Mouse (Mus musculus) liver, adult (tissue): ENCODE data around the gene Smim24.

Experiments
- GATA4 ChIP-seq: IDR thresholded peaks from 2 replicates; pipeline ENCODE4 v1.6.1; 2014; ENCODE audit warnings: mild to moderate bottlenecking, low read length; ENCODE audit not compliant: insufficient replicate concordance

Smim24 gene

DNA sequence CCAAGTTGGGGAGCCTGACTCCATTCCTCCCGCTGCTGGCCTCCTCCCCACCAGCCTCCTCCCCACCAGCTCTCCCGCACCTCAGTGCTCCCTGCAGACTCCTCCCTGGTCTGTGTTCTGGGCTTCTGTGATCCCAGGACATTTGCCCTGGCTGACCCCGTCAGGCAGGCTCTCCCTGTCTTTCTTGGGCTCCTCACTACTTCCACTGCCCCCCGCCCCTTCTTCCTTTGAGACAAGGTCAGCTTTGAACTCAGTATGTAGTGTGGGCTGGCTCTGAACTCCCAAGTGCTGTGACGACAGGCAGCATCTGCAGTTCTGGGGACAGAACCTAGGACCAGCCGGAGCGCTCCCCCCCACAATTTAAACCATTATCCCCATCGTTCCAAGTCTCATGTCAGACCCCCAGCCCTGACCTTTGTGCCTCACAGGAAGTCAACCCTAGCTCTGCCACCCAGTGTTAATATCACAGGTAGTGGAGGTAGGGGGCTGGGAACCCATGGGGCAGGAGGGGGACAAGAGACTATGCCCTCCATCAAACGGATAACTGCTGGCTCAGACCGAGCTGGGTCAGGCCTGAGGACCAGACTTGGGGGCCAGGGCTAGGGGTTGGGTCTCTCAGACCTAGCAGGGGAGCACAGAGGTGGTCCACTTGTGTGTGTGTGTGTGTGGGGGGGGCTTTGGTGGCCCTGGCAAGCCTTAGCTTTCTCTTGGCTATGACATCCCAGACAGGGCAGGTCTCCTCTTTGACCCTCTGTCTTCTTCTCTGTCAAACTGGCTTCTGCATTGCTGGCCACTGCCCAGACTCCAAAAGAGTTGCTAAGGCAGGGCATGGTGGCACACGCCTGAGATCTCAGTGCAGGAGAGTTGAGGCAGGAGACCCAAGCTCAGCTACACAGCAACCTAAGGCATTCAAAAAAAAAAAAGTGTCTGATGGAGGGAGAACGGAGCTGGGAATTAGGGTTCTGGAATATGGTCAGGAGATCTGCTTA is 24.7 kb downstream of the Smim24 start:
- no peak for TF ChIP-seq GATA4

DNA sequence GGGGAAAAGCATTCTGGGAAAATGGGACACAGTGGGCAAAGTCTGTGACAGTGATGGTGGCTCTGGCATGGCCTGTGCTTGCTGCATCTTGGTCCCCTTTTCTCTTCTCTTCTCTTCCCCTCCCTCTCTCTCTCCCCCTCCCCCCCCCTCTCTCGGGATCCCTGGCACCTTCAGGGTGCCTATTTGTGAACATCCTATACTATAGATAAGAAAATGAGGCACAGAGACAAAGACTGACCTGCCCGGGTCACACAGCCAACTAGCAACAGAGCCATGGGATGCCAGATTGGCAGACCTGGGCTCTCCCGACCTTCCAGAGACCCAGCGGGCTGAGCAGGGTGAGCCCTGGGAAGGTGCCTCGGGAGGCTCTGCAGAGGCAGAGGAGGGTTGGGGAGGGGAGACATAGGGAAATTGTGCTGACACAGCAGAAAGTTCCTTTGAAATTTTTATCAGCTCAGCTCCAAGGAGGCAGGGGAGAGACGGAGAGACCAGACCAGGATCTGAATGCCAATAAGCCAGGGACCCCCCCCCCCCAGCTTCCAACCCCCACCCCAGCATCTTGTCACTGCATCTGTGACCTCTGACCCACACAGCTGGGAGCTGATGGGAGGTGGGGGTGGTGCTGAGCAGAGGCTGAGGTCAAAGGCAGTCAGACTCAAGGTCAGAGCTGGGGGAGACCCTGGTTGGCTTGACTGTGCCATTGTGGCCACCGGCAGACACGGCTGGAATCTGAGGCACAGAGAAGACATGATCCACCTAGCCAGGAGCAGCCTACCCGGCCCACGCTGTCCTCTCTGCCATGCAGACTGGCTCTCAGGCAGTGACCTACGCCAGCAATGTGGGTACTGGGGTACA is 25.6 kb downstream of the Smim24 start:
- no peak for TF ChIP-seq GATA4

DNA sequence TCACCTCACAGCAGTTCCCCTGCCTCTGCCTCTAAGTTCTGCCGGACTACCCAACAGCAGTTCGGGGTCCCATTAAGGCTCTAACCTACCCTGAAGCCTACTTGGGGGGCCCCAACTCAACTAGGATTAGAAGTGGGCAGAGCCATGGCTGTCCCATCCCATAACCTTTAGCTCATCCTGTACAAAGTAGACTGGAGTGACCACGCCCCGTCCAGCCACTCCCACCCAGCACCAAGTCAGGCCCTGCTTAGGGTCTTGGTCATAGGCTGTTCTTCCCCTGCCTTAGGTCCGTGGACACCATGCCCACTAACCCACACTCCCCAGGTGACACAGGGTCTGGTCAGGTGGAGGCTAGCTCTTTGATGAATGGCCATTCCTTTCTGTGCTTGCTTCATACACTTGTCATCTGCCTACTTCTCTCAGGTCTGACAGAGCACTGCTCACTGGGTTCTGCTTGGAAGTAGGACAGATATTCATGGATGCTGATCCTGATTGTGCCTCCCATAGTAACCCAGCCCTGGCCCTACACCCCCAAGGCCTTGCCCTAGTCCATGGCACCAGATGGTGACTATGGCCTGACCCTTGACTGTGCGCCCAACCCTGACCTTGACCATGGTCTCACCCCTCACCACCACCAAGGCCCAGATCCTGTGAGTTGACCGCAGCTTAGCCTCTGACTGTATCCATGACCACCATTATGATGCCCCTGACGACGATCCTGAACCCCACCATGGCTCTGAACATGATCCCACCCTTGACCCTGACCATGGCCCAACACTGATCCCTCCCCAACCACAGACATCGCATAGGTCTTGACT is 26.5 kb downstream of the Smim24 start:
- no peak for TF ChIP-seq GATA4

DNA sequence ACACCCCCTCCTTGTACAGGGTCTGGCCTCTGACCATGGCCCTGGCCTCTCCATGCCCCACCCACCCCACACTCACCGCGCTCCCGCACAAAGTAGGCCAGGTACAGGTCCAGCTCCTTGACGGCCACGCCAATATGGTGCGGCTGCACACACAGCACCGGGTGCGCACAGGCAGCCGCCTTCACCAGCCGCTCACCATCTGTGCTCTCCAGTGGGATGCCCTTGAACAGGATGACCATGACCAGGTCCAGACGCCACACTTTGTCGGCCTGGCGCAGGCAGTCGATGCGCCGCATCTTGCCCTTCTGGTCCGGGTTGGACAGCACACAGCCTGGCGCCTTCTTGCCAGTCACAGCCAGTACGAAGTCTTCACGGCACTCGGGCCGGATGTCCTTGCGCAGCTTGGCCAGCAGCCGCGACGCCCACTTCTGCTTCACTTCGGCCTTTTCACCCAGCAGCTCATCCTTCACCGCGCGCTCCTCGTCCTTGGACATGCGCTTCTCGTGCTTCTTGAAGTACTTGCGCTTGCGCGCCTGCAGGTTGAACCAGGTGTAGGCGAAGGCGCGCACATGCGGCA is 27.4 kb downstream of the Smim24 start:
- no peak for TF ChIP-seq GATA4

DNA sequence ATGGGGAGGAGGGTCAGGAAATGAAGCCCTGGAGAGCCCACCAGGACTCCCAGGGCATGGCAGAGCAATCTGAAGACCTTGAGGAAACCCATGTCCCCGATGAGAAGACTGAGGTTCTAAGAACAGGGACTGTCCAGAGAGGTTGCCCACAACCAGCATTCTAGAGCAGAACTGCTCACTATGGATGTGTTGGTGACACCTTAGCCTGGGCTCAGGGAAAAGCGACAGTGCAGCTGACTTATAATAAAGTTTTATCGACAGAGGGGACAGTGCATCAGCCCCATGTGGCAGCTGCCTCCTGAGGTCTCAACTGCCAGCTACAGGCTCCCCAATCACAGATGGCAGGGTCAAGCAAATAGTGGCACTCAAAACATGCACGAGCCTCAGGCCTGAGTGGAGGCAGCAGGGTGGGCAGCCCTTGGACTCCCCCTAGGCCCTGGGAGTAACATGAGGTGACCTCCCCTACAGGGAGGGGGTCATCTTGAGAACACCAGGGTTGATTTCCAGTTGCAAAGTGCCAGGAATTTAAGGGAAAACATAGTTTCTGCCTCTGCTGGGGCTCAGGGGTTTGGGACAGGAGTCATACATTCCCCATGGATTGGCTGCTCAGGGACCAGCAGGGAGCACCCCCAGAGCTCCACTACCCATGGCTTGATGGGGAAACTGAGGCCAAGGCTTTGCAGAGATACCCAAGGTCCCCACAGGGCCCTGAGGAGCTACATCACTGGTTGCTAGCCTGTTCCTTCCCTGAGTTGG is 28.4 kb downstream of the Smim24 start:
- TF ChIP-seq GATA4: no peak

DNA sequence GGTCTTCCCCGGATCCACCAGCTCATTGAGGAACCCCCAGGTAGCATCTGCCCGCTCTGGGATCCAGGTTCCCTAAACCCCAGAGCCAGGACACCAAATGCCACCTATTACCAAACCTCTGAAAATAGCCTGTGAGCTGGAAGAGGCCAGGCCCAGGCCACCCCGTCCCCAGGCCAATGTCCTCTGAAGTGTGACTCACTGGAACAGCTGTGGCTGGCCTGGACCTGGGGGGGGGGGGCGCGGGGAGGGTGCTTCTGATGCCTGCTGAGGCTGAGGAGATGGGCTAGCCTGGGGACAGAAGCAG is 28.9 kb downstream of the Smim24 start:
- no peak for TF ChIP-seq GATA4

DNA sequence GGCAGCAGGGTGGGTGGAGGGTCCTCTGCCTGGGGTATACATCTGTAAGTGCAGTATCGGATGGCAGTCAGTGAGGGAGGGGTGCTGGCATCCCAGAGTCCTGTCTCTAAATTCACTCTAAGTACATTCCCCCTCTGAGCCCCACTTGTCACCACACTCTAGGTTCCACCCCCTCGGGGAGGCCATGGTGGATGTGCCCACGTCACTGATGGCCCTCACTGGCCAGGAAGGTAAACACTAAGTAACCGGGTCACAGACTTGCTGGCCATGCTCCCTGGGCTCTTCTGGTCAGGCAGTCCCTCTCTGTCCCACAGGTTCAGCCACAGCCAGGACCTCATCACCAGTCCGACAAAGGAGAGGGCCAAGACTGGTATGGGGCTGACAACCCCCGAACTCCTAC is 29.3 kb downstream of the Smim24 start:
- no peak for TF ChIP-seq GATA4

DNA sequence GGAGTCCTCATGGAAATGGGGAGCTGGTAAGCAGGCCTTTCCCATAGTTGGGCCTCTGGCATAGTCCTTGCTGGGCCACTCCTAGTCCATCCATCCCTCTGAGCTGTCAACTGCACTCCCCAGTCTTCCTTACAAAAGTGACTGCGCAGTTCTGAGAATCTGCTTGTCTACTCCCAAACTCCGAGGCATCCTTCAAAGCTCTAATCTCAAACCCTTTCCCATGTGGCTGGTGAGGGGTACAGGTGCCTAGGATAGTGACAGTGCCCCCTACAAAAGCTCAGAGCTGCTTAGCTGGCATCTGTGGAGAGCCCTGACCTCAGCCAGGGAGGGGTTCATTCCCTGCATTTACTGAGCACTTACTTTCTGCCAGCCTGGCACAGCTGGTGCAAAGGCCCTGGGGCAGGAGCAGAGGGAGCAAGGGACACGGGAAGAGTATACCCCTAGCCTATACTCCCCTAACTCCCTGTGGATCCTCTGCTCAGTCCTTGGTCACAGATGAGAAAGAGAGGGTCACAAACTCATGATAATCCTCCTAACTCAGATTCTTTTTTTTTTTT is 29.9 kb downstream of the Smim24 start:
- TF ChIP-seq GATA4: no peak

DNA sequence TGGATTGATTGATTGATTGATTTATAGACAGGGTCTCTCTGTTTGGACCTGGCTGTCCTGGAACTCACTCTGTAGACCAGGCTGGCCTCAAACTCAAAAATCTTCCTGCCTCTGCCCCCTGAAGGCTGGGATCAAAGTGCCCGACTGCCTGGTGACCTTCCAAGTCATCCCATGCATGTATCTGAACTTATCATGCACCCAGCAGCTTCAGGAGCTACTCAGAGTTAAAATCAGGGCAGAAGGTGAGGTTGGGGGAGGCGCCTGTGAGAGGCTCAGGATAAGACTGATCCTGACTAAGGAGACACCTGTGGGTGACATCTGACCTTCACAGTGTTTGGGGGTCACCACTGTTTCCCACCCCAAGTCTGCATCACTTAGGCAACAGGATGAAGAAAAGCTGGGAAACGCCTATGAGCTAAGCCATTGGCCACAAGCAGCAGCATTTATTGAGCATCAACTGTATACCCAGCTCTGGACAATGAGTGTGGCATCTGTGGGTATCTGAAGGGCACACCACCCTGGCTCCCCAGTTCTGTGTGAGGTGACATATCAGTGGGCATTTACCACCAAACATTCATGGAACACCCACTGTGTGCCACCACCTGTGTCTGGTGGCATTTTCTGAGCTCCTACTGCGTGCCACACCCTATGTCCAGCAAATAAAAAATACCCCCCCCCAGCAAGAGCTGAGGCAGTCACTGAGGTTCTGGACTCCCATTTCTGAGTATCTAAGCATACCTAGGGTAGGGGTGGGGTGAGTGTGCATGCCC is 30.8 kb downstream of the Smim24 start:
- no peak for TF ChIP-seq GATA4

DNA sequence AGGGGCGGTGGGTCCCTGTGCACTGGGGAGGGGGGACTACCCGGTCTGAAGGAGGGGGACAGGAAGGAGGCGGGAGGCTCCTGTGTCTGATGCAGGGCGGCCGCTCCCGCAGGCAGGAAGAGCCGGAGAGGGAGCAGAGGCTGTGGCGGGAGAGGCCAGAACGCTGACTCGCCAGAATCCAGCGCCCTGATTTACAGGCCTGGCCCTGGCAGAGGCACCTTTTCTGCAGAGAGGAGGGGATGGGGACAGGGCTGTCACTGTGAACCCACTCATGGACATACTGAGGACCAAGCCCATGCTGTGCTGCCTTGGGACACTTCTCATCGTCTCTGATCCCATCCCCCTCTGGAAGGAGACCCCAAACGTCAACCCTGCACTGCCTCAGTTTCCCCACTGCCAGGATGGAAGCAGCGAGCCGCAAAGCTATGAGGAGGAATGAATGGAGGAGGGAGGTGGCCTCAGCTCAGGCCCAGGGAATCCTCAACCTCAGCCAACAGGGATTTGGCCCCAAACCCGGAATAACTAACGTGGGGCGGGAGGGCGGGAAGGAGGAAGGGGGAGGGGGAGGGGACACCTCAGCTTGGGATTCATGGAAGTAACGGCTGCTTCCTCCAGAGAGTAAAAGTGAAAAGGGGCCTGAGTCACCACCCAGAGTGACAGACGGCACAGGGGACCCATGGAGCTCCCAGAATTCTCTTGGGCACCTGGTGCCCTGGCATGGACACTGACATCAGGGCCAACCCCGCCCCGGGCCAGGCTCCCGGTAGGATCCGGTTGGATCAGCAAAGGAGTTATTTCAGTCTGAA is 31.6 kb downstream of the Smim24 start:
- TF ChIP-seq GATA4: peak; percentile 12; the same call in 1 of the 2 replicates

DNA sequence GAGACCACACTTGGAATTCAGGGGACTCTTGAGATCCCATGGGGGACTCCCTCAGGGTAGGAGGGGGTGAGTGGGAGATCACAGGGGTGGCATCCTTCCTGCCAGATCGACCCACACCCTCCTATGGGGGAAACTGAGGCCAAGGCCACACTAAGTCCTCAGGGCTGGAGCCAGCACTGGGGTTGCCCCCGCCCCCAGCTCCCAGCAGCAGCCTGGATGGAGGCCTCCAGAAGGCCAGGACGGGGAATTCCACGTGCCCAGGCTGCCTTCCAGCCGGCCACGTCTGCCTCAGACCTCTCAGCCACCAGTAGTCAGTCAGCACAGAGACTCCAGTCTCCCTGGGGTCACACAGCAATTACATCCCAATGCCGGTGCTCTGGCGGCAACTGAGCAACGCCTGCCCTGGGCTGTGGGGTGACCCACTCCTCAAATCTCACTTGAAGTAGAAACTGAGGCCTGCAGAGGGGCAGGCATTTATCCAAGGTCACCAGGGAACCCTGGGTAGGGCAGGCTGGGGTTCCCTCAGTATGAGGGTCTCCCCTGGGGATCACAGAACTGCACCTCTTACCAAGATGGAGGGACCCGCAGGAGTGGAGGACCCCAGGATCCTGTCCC is 32.5 kb downstream of the Smim24 start:
- no peak for TF ChIP-seq GATA4
